Mouse (Mus musculus): Measurements from ENCODE around the gene Nif3l1. TPM values are rescaled to one million over a fixed set of nuclear protein-coding genes. Genes with fewer than 3 reads are reported as not detected.
A peak's percentile ranks its signal among the peaks of the same experiment; 100 is the strongest.

The Nif3l1 gene
- polyA plus RNA-seq (2012; rRNA removed) = 40.5 and 45.0 TPM in 2 replicates
- 43.6 and 46.1 TPM in 2 replicates for polyA plus RNA-seq (2014; fragmentation: Nextera tagmentation; extraction: Ambion mirVana)

- Histone ChIP-seq H3K36me3 (ENCODE audit: control insufficient read depth, insufficient read depth, low read length) (peaks cover 41% of the 10 kb centered on the region), H3K4me3 (replicated peaks; ENCODE audit: low read length) (peak within 1 kb of the TSS; percentile 55), H3K4me2 (replicated peaks; ENCODE audit: low read depth, low read length, severe bottlenecking) (peak within 1 kb of the TSS; percentile 63), H3K9ac (ENCODE audit: low read depth, low read length, severe bottlenecking) (peak within 1 kb of the TSS; percentile 81), H3K27me3 (ENCODE audit: control insufficient read depth, insufficient read depth, low read length) (no peaks in the 10 kb centered on the region), H3K4me1 (ENCODE audit: control insufficient read depth, insufficient read depth, low read length) (peaks cover 15% of the 10 kb centered on the region), H3K9me3 (ENCODE audit: control insufficient read depth, low read length) (no peaks in the 10 kb centered on the region), H3K27ac (replicated peaks; ENCODE audit: low read depth, low read length) (peak within 1 kb of the TSS; percentile 79)
- under 1% methylated on average over 33 of the region's 33 CpGs for WGBS
- TF ChIP-seq POLR2A (IDR thresholded peaks at IDR 0.05; ENCODE audit: borderline replicate concordance, extremely low read depth, insufficient read depth, insufficient read length) = peak; percentile 80; the same call in 1 of the 2 replicates
- ATAC-seq (ENCODE audit: low FRiP score, low read depth) = peak; percentile 98
- DNase-seq (ENCODE audit: low spot score) = peak; percentile 90
Measured at GRCm38 (mm10) chr1:58445143-58445722, at the start of gene Nif3l1, which contains the start of gene Ppil3. TSS of gene Nif3l1 (plus strand) at chr1:58445151. TSS of gene Ppil3 (minus strand) at chr1:58445486.

GRCm38 (mm10) chr1:58395341-58395740 is 49.6 kb upstream of the Nif3l1 start:
- no peak overlapping the region for H3K27ac ChIP-seq (replicated peaks; ENCODE audit: low read depth, low read length)
- ATAC-seq (ENCODE audit: low FRiP score, low read depth) (no peak), DNase-seq (ENCODE audit: low spot score) (no peak)
- H3K4me2 ChIP-seq (replicated peaks; ENCODE audit: low read depth, low read length, severe bottlenecking) = no peak overlapping the region
- no peak for TF ChIP-seq POLR2A (IDR thresholded peaks at IDR 0.05; ENCODE audit: borderline replicate concordance, extremely low read depth, insufficient read depth, insufficient read length)
- H3K4me3 ChIP-seq (replicated peaks; ENCODE audit: low read length) = no peak overlapping the region
- H3K9me3 ChIP-seq (ENCODE audit: control insufficient read depth, low read length) = no peaks in the 10 kb centered on the region
- H3K4me1 ChIP-seq (ENCODE audit: control insufficient read depth, insufficient read depth, low read length) = peaks cover 9% of the 10 kb centered on the region
- WGBS = 90% methylated on average over 3 of the region's 3 CpGs
- H3K36me3 ChIP-seq (ENCODE audit: control insufficient read depth, insufficient read depth, low read length) = peaks cover 56% of the 10 kb centered on the region
- no peaks in the 10 kb centered on the region for H3K27me3 ChIP-seq (ENCODE audit: control insufficient read depth, insufficient read depth, low read length)
- no peak overlapping the region for H3K9ac ChIP-seq (ENCODE audit: low read depth, low read length, severe bottlenecking)

- Histone ChIP-seq H3K27me3 (ENCODE audit: control insufficient read depth, insufficient read depth, low read length) (no peaks in the 10 kb centered on the region), H3K4me2 (replicated peaks; ENCODE audit: low read depth, low read length, severe bottlenecking) (no peak overlapping the region), H3K9ac (ENCODE audit: low read depth, low read length, severe bottlenecking) (no peak overlapping the region), H3K9me3 (ENCODE audit: control insufficient read depth, low read length) (no peaks in the 10 kb centered on the region), H3K4me3 (replicated peaks; ENCODE audit: low read length) (no peak overlapping the region), H3K36me3 (ENCODE audit: control insufficient read depth, insufficient read depth, low read length) (peaks cover 65% of the 10 kb centered on the region), H3K4me1 (ENCODE audit: control insufficient read depth, insufficient read depth, low read length) (peaks cover 7% of the 10 kb centered on the region), H3K27ac (replicated peaks; ENCODE audit: low read depth, low read length) (no peak overlapping the region)
- ATAC-seq (ENCODE audit: low FRiP score, low read depth) = no peak
- no peak for DNase-seq (ENCODE audit: low spot score)
- TF ChIP-seq POLR2A (IDR thresholded peaks at IDR 0.05; ENCODE audit: borderline replicate concordance, extremely low read depth, insufficient read depth, insufficient read length) = no peak
- 93% methylated on average over 1 of the region's 1 CpGs for WGBS
Measured at GRCm38 (mm10) chr1:58396179-58396578, 48.8 kb upstream of the Nif3l1 start.

- Histone ChIP-seq H3K9ac (ENCODE audit: low read depth, low read length, severe bottlenecking) (no peak overlapping the region), H3K4me1 (ENCODE audit: control insufficient read depth, insufficient read depth, low read length) (no peaks in the 10 kb centered on the region), H3K36me3 (ENCODE audit: control insufficient read depth, insufficient read depth, low read length) (peaks cover 80% of the 10 kb centered on the region), H3K4me3 (replicated peaks; ENCODE audit: low read length) (no peak overlapping the region), H3K4me2 (replicated peaks; ENCODE audit: low read depth, low read length, severe bottlenecking) (no peak overlapping the region), H3K27me3 (ENCODE audit: control insufficient read depth, insufficient read depth, low read length) (no peaks in the 10 kb centered on the region), H3K27ac (replicated peaks; ENCODE audit: low read depth, low read length) (no peak overlapping the region), H3K9me3 (ENCODE audit: control insufficient read depth, low read length) (no peaks in the 10 kb centered on the region)
- no peak for DNase-seq (ENCODE audit: low spot score)
- 96% methylated on average over 6 of the region's 6 CpGs for WGBS
- no peak for ATAC-seq (ENCODE audit: low FRiP score, low read depth)
- no peak for TF ChIP-seq POLR2A (IDR thresholded peaks at IDR 0.05; ENCODE audit: borderline replicate concordance, extremely low read depth, insufficient read depth, insufficient read length)
Measured at GRCm38 (mm10) chr1:58397731-58398130, 47.2 kb upstream of the Nif3l1 start.

GRCm38 (mm10) chr1:58401396-58401795 is 43.6 kb upstream of the Nif3l1 start:
- Histone ChIP-seq H3K4me2 (replicated peaks; ENCODE audit: low read depth, low read length, severe bottlenecking) (no peak overlapping the region), H3K4me1 (ENCODE audit: control insufficient read depth, insufficient read depth, low read length) (no peaks in the 10 kb centered on the region), H3K9me3 (ENCODE audit: control insufficient read depth, low read length) (no peaks in the 10 kb centered on the region), H3K27me3 (ENCODE audit: control insufficient read depth, insufficient read depth, low read length) (no peaks in the 10 kb centered on the region), H3K36me3 (ENCODE audit: control insufficient read depth, insufficient read depth, low read length) (peaks cover 89% of the 10 kb centered on the region), H3K9ac (ENCODE audit: low read depth, low read length, severe bottlenecking) (no peak overlapping the region), H3K4me3 (replicated peaks; ENCODE audit: low read length) (no peak overlapping the region), H3K27ac (replicated peaks; ENCODE audit: low read depth, low read length) (no peak overlapping the region)
- ATAC-seq (ENCODE audit: low FRiP score, low read depth) (no peak), DNase-seq (ENCODE audit: low spot score) (no peak)
- TF ChIP-seq POLR2A (IDR thresholded peaks at IDR 0.05; ENCODE audit: borderline replicate concordance, extremely low read depth, insufficient read depth, insufficient read length) = no peak
- WGBS = 95% methylated on average over 6 of the region's 6 CpGs
